Mouse (Mus musculus) G1E (cell line): Measurements from ENCODE around the gene Trp53tg5.

Source experiments
- CTCF ChIP-seq: IDR thresholded peaks from 2 replicates; pipeline ENCODE4 v1.5.1; 2012; ENCODE audit warnings: low read depth, low read length, inconsistent platforms, mixed read lengths
- GATA1 ChIP-seq: IDR thresholded peaks from 2 replicates; pipeline ENCODE4 v1.6.1; 2012; ENCODE audit warnings: borderline replicate concordance, low read length, inconsistent platforms, mixed read lengths
- POLR2AphosphoS5 ChIP-seq: IDR thresholded peaks from 2 replicates; pipeline ENCODE4 v1.6.1; 2012; ENCODE audit warnings: low read depth, low read length, inconsistent platforms; ENCODE audit not compliant: insufficient replicate concordance

- TF ChIP-seq CTCF (no peak), POLR2AphosphoS5 (no peak), GATA1 (no peak)
These were observed 34.3 kb upstream of the Trp53tg5 start for GRCm38 (mm10) chr2:164507811-164508210.
